Mouse (Mus musculus) thymus, adult 18-20 months (tissue): ENCODE data around the gene Oog1.
"Not testable (repeated sequence)": the region's sequence is repeated elsewhere in the genome, so short reads cannot be mapped to it uniquely, and the experiment has no call there.

Experiments
- DNase-seq, 2 experiments: peaks; one replicate each; pipeline ENCODE4 v3.0.0; 2022; ENCODE audit warnings: mixed read lengths in 2 of 2

The Oog1 gene

DNA sequence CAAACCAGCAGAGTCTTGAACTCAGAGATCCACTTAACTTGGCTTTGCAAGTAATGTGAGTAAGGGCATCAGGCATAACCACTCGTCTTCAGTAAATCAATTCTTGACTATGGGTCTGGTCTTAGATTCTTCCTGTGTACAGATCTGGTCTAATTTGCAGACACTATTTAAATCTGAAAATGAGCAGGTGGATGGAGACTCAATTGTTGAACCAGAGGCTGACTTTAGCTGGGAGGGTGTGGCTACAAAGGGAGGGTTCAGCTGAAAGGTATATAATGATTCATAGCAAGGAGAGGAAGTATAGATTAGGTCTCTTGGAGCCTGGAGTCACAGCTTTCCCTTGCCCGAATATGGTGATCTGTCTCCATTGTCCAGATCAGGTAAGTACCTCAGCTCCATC is at the start of gene Oog1:
Gene Oog1, plus strand, starts transcription at position 301 of the 400 bp plus-strand sequence.
- not testable (repeated sequence) for DNase-seq

DNA sequence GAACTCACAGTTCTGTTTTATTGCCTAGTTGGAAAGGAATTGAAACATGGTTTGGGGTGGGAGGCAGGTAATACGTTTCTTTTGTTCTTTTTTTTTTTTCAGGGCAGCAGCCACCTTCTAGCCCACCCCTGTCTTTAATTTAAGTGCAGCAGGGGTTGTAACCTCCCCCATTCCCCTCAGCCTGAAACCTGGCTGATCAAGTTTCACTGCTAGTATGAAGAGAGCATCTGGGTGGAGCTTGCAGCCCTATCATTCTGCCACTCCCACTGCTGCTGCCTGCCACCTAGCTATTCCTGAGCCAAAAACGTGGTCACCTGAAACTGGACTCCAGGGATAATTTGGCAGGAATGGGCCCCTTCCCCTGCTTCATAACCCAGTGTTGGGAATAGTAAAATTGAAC is 1.1 kb upstream of the Oog1 start:
- DNase-seq: not testable (repeated sequence)

GRCm38 (mm10) chr12:87618569-87618968 is 16.1 kb downstream of the Oog1 start, which contains the start of gene Gm4027:
Gm4027 (plus strand) TSS chr12:87618869.
- not testable (repeated sequence) for DNase-seq

DNA sequence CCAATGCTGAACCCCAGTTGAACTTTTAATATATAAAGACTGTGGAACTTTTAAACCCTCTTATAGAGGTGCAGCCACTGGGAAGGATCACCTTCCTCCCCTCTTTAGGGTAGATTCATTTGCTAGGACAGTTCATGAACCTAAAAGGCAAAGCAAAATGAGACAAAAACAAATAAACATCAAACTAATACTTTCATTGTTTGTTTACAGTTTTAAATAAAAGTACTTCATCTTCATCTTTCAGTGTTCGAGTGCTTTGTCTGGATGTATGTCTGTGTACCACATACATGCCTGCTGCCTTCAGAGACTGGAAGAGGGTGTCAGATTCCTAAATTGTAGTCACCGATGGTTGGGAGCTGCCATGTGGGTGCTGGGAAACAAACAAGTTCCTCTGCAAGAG is 42.0 kb downstream of the Oog1 start, which contains the start of gene Gm16381:
Gene Gm16381, minus strand, starts transcription at position 101 of the 400 bp plus-strand sequence.
- DNase-seq: not testable (repeated sequence)

GRCm38 (mm10) chr12:87652916-87653703 is 50.6 kb downstream of the Oog1 start:
- not testable (repeated sequence) for DNase-seq
